Mouse (Mus musculus) cerebellum, adult 2 months (tissue): ENCODE measurements around the gene Phf21a. TPM values are rescaled to one million over a fixed set of nuclear protein-coding genes. Genes with fewer than 3 reads are reported as not detected.

ENCODE experiments used
- DNase-seq, 2 experiments: peaks; one replicate each; pipeline ENCODE4 v3.0.0; 2021
- H3K27ac ChIP-seq: fragments of 200-500 bp; 2 replicates; pipeline ENCODE4 v1.5.1; 2012; ENCODE audit warnings: low read length, control low read depth, inconsistent platforms; ENCODE audit not compliant: insufficient read depth
- H3K27me3 ChIP-seq: fragments of 200-500 bp; 2 replicates; pipeline ENCODE4 v1.6.1; 2012; ENCODE audit warnings: inconsistent platforms, mild to moderate bottlenecking, low read length, moderate library complexity; ENCODE audit not compliant: control insufficient read depth, insufficient read depth
- H3K4me1 ChIP-seq: fragments of 200-500 bp; 2 replicates; pipeline ENCODE4 v1.6.1; 2011; ENCODE audit warnings: low read length; ENCODE audit not compliant: control insufficient read depth, insufficient read depth
- H3K4me3 ChIP-seq: fragments of 200-500 bp; replicated peaks from 2 replicates; pipeline ENCODE3; 2011; ENCODE audit warnings: mild to moderate bottlenecking, low read depth, low read length, control low read depth; ENCODE audit not compliant: insufficient read depth
- CTCF ChIP-seq: fragments of 200-500 bp; IDR thresholded peaks from 2 replicates; pipeline ENCODE4 v1.5.1; 2011; ENCODE audit warnings: low read depth, mild to moderate bottlenecking, control low read depth, low read length, moderate library complexity, borderline replicate concordance; ENCODE audit not compliant: insufficient read depth
- POLR2A ChIP-seq: fragments of 200-500 bp; IDR thresholded peaks from 2 replicates; pipeline ENCODE4 v1.6.1; 2011; ENCODE audit warnings: low read length, control low read depth, borderline replicate concordance; ENCODE audit not compliant: insufficient read depth
- WGBS: fragments of 180-500 bp; shearing (Covaris S2); methylation state at CpG from one replicate; pipeline ENCODE4 v1.1.7; 2018; 5-methylcytosine and 5-hydroxymethylcytosine counted together
- polyA plus RNA-seq: library from polyadenylated mRNA; depleted of rRNA; stranded (reverse); fragments of >200 nt; gene quantifications from 2 replicates; pipeline ENCODE4 v1.2.3, GENCODE M21; 2012

Gene Phf21a
- polyA plus RNA-seq, 1 experiment = 60.4 TPM

GRCm38 (mm10) chr2:92065938-92066337, 27.0 kb upstream of the Phf21a start:
- no peak for DNase-seq
- H3K4me1 ChIP-seq = no peaks in the 10 kb centered on the region
- TF ChIP-seq CTCF = no peak
- 78% methylated on average over 6 of the region's 6 CpGs for WGBS
- H3K4me3 ChIP-seq = no peak overlapping the region
- H3K27ac ChIP-seq = no peak overlapping the region
- H3K27me3 ChIP-seq = no peaks in the 10 kb centered on the region

DNA sequence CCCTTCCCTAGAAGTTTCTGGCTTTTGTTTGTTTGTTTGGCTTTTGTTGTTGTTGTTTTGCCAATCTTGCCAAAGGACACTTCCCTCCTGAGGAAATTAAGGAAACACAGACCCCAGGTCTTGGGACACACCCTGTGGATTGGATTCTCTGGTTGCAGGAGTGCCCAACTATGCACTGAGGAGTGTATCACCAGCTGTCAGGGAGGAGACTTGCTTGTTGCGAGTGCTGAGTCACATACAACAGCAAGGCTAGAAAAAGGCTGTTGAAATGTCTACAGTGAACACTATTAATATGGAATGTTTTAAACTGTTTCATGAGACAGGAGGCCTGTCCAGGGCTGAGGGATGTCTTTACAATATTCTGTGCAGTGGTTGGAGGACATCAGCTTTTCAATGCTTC, 26.0 kb upstream of the Phf21a start:
- no peak for TF ChIP-seq CTCF
- Histone ChIP-seq H3K4me3 (no peak overlapping the region), H3K27me3 (no peaks in the 10 kb centered on the region), H3K4me1 (no peaks in the 10 kb centered on the region), H3K27ac (no peak overlapping the region)
- WGBS = 78% methylated on average over 1 of the region's 1 CpGs
- DNase-seq = no peak

DNA sequence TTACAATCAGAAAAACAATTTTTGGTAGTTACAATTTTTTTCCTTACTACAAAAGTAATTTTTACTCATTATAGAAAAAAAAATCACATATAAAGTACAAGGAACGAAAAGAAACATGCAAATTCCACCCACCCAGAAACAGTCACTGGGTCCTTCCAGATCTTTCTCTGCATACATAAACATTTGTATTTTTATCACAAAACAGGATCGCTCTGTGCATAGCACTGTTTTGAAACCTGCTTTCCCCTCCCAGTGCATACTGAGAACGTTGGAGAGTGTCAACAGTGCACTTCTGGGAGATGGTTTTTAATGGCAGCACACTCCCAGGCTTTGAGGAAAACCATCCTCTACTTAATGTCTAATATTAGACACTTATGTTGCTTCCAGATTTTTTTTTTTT, 25.3 kb upstream of the Phf21a start:
- no peaks in the 10 kb centered on the region for H3K27me3 ChIP-seq
- 82% methylated on average over 3 of the region's 3 CpGs for whole genome bisulfite sequencing

DNA sequence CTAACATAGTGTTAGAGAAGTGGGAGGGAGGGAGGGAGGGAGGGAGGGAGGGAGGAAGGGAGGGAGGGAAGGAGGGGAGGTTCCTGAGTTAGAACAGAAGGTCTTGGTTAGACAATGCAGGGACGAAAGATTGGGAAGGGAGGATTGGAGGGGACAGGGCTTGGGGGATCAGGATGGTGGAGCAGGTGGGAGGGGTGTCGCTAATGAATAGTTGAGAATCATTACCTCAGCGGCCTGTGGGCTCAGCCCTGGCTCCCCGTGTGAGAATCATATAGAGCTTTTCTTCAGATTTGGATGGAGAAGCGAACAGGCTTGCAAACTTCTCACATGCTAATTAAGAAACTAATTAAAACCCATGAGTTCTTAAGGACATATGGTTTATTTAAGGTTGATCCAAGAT, 23.3 kb upstream of the Phf21a start:
- WGBS = 73% methylated on average over 5 of the region's 5 CpGs
- Histone ChIP-seq H3K27me3 (no peaks in the 10 kb centered on the region), H3K4me3 (no peak overlapping the region), H3K4me1 (no peaks in the 10 kb centered on the region), H3K27ac (no peak overlapping the region)
- TF ChIP-seq POLR2A = no peak
- no peak for TF ChIP-seq CTCF
- DNase-seq = no peak

More for the DNA sequence above, 25.3 kb upstream of the Phf21a start:
- DNase-seq = no peak
- Histone ChIP-seq H3K4me1 (no peaks in the 10 kb centered on the region), H3K4me3 (no peak overlapping the region), H3K27ac (no peak overlapping the region)
- no peak for TF ChIP-seq POLR2A
- TF ChIP-seq CTCF = no peak

DNA sequence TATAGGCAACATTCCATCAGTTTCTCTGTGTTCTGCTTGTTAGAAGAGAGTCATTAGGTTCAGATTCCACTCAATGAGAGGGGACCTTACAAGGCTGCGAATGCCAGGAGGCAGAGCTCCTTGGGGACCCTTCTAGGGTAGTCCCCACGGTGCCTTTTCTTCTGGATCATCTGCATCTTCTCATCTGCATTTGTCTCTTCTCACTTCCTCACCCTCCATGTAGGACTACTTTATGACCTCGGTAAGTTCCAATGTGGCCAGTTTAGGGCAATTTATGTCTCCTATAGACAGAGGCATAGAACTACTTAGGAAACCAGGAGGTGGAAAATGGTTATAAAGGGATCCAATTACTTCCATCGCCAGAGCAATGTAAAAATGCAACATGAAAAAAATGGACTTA, 21.8 kb upstream of the Phf21a start:
- Histone ChIP-seq H3K4me3 (no peak overlapping the region), H3K4me1 (peaks cover 5% of the 10 kb centered on the region), H3K27me3 (no peaks in the 10 kb centered on the region), H3K27ac (no peak overlapping the region)
- DNase-seq = no peak
- 87% methylated on average over 4 of the region's 4 CpGs for WGBS
- no peak for TF ChIP-seq CTCF

GRCm38 (mm10) chr2:92076086-92076692, 16.7 kb upstream of the Phf21a start:
- Histone ChIP-seq H3K27me3 (no peaks in the 10 kb centered on the region), H3K4me1 (peaks cover 15% of the 10 kb centered on the region), H3K27ac (peak overlapping the region; percentile 42; the same call in 1 of the 2 replicates), H3K4me3 (no peak overlapping the region)
- WGBS = 20% methylated on average over 13 of the region's 13 CpGs
- peak; percentile 84 to 88 for DNase-seq
- TF ChIP-seq CTCF (no peak), POLR2A (0 out of 2 replicates have a peak, but pooled peaks have one; percentile 23)

- Histone ChIP-seq H3K4me3 (no peak overlapping the region), H3K4me1 (no peaks in the 10 kb centered on the region; the same call in 1 of the 2 replicates), H3K27me3 (no peaks in the 10 kb centered on the region; the same call in 1 of the 2 replicates), H3K27ac (no peak overlapping the region)
- no peak for DNase-seq
- 91% methylated on average over 4 of the region's 4 CpGs for WGBS
- TF ChIP-seq POLR2A (no peak), CTCF (no peak)
These were observed 10.7 kb upstream of the Phf21a start for GRCm38 (mm10) chr2:92082196-92082595.

- no peak for DNase-seq
- Histone ChIP-seq H3K4me1 (no peaks in the 10 kb centered on the region), H3K27ac (no peak overlapping the region), H3K4me3 (no peak overlapping the region), H3K27me3 (no peaks in the 10 kb centered on the region; the same call in 1 of the 2 replicates)
- 68% methylated on average over 1 of the region's 1 CpGs for WGBS
- TF ChIP-seq CTCF (no peak), POLR2A (no peak)
These were observed 7.2 kb upstream of the Phf21a start for GRCm38 (mm10) chr2:92085721-92086120.

DNA sequence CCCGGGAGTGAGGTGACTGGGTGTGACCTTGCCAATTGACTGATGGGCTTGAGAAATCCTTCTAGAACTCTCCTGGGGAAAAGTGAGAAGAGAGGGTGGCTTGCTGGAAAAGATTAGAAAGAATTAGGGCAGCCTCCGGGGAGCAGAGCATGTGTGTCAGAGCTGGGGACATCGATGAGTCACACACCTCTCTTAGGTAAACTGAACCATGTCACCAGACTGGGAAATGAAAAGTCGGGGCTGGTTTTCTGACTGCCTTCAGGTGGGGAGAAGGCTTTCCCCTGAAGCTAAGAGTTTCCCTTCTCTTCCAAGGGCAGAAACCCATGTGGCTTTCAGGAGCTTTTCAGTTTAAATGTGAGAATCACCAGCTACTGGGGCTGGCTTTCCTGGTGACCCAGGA, 5.9 kb upstream of the Phf21a start:
- H3K4me3 ChIP-seq = no peak overlapping the region
- 61% methylated on average over 4 of the region's 4 CpGs for WGBS
- DNase-seq = peak in 1 of 2 experiments; percentile 30
- no peak for TF ChIP-seq CTCF
- TF ChIP-seq POLR2A = no peak
- H3K27me3 ChIP-seq = no peaks in the 10 kb centered on the region; the same call in 1 of the 2 replicates
- H3K4me1 ChIP-seq = no peaks in the 10 kb centered on the region
- no peak overlapping the region for H3K27ac ChIP-seq
